10 mouse cellular contexts compared by ENCODE assay signal in genomic region chr9:63074803-63075202, GRCm38 (mm10).
DNase-seq lines count a peak whose midpoint lies in the region; ATAC-seq lines count a peak whose summit lies in the region.
"Had no signal": no experiment of that assay in that cellular context is flagged by ENCODE, and none has a peak within 500 bp of the region (broad histone marks: within the 10 kb centered on the region; RNA-seq: fewer than 3 reads in every experiment).

No protein-coding gene starts in this region.

- ATAC-seq in liver, embryonic 16.5 days (ENCODE audit: low read depth): peak; percentile 50; the same call in 1 of the 2 replicates
- no peak for ATAC-seq in liver, embryonic 11.5 days (replicated peaks; ENCODE audit: low FRiP score)
- ATAC-seq in hindbrain, embryonic 15.5 days (ENCODE audit: low FRiP score, low read depth): no peak
- ATAC-seq in stomach, embryonic 15.5 days (ENCODE audit: insufficient read depth, low FRiP score, low read depth): peak; percentile 68
- no peak for ATAC-seq in midbrain, embryonic 16.5 days

- H3K4me3 ChIP-seq in liver, embryonic 16.5 days (ENCODE audit: low read depth, low read length): no peak overlapping the region
- H3K4me3 ChIP-seq in liver, embryonic 11.5 days (ENCODE audit: low read depth, low read length): no peak overlapping the region
- no peak overlapping the region for H3K4me3 ChIP-seq in hindbrain, embryonic 15.5 days
- H3K4me3 ChIP-seq in stomach, embryonic 15.5 days (replicated peaks): no peak overlapping the region
- H3K4me3 ChIP-seq in midbrain, embryonic 16.5 days (ENCODE audit: low read depth, low read length): no peak overlapping the region
- H3K4me3 ChIP-seq: embryonic facial prominence, embryonic 13.5 days had no signal

- H3K9me3 ChIP-seq in liver, embryonic 16.5 days (replicated peaks; ENCODE audit: control insufficient read depth, low read length): no peaks in the 10 kb centered on the region
- H3K9me3 ChIP-seq in liver, embryonic 11.5 days (ENCODE audit: control insufficient read depth, low read length): no peaks in the 10 kb centered on the region; the same call in 1 of the 2 replicates
- no peaks in the 10 kb centered on the region for H3K9me3 ChIP-seq in hindbrain, embryonic 15.5 days
- H3K9me3 ChIP-seq in stomach, embryonic 15.5 days: no peaks in the 10 kb centered on the region
- H3K9me3 ChIP-seq in midbrain, embryonic 16.5 days (replicated peaks; ENCODE audit: control insufficient read depth, low read length, poor library complexity, severe bottlenecking): no peaks in the 10 kb centered on the region
- H3K9me3 ChIP-seq: embryonic facial prominence, embryonic 13.5 days had no signal

- H3K9ac ChIP-seq in liver, embryonic 16.5 days (ENCODE audit: low read depth, low read length): no peak overlapping the region
- no peak overlapping the region for H3K9ac ChIP-seq in liver, embryonic 11.5 days (ENCODE audit: low read depth, low read length)
- no peak overlapping the region for H3K9ac ChIP-seq in hindbrain, embryonic 15.5 days
- H3K9ac ChIP-seq in stomach, embryonic 15.5 days: no peak overlapping the region
- H3K9ac ChIP-seq in midbrain, embryonic 16.5 days (ENCODE audit: low read depth, low read length): no peak overlapping the region

- no peaks in the 10 kb centered on the region for H3K36me3 ChIP-seq in liver, embryonic 16.5 days (ENCODE audit: control insufficient read depth, insufficient read depth)
- H3K36me3 ChIP-seq in liver, embryonic 11.5 days (ENCODE audit: control insufficient read depth, insufficient read depth, low read length): no peaks in the 10 kb centered on the region
- no peaks in the 10 kb centered on the region for H3K36me3 ChIP-seq in hindbrain, embryonic 15.5 days
- H3K36me3 ChIP-seq in stomach, embryonic 15.5 days: no peaks in the 10 kb centered on the region
- no peaks in the 10 kb centered on the region for H3K36me3 ChIP-seq in midbrain, embryonic 16.5 days (ENCODE audit: control insufficient read depth, insufficient read depth, low read length)
- H3K36me3 ChIP-seq: embryonic facial prominence, embryonic 13.5 days had no signal

- H3K4me1 ChIP-seq in liver, embryonic 16.5 days (ENCODE audit: control insufficient read depth, low read depth, low read length): no peaks in the 10 kb centered on the region; the same call in 1 of the 2 replicates
- H3K4me1 ChIP-seq in liver, embryonic 11.5 days (replicated peaks; ENCODE audit: control insufficient read depth, insufficient read depth, low read length): peaks cover 15% of the 10 kb centered on the region
- H3K4me1 ChIP-seq in hindbrain, embryonic 15.5 days (replicated peaks): peaks cover 14% of the 10 kb centered on the region
- peaks cover 21% of the 10 kb centered on the region for H3K4me1 ChIP-seq in stomach, embryonic 15.5 days
- peaks cover 8% of the 10 kb centered on the region for H3K4me1 ChIP-seq in midbrain, embryonic 16.5 days (ENCODE audit: control insufficient read depth, insufficient read depth, low read length)

- H3K27ac ChIP-seq in liver, embryonic 16.5 days (ENCODE audit: low read length): no peak overlapping the region
- no peak overlapping the region for H3K27ac ChIP-seq in liver, embryonic 11.5 days (ENCODE audit: low read depth, low read length)
- H3K27ac ChIP-seq in hindbrain, embryonic 15.5 days (replicated peaks): peak overlapping the region; percentile 25; the same call in 1 of the 2 replicates
- 0 out of 2 replicates have a peak overlapping the region, but pooled peaks have one; percentile 11 for H3K27ac ChIP-seq in stomach, embryonic 15.5 days
- H3K27ac ChIP-seq in midbrain, embryonic 16.5 days (ENCODE audit: low read length): no peak overlapping the region
- H3K27ac ChIP-seq: embryonic facial prominence, embryonic 13.5 days had no signal

- H3K27me3 ChIP-seq in liver, embryonic 16.5 days (ENCODE audit: control insufficient read depth, insufficient read depth, low read depth, low read length): no peaks in the 10 kb centered on the region
- no peaks in the 10 kb centered on the region for H3K27me3 ChIP-seq in liver, embryonic 11.5 days (replicated peaks; ENCODE audit: control insufficient read depth, insufficient read depth, low read length)
- no peaks in the 10 kb centered on the region for H3K27me3 ChIP-seq in hindbrain, embryonic 15.5 days
- H3K27me3 ChIP-seq in stomach, embryonic 15.5 days (replicated peaks): no peaks in the 10 kb centered on the region
- no peaks in the 10 kb centered on the region for H3K27me3 ChIP-seq in midbrain, embryonic 16.5 days (ENCODE audit: control insufficient read depth, insufficient read depth, low read depth, low read length)
- H3K27me3 ChIP-seq: embryonic facial prominence, embryonic 13.5 days had no signal

- WGBS in liver, embryonic 16.5 days (ENCODE audit: insufficient replicate concordance): 42% methylated on average over 7 of the region's 7 CpGs
- WGBS in liver, embryonic 11.5 days: 47% methylated on average over 7 of the region's 7 CpGs
- 47% methylated on average over 7 of the region's 7 CpGs for WGBS in hindbrain, embryonic 15.5 days
- 37% methylated on average over 7 of the region's 7 CpGs for WGBS in stomach, embryonic 15.5 days
- WGBS in midbrain, embryonic 16.5 days: 35% methylated on average over 7 of the region's 7 CpGs

- no peak overlapping the region for H3K4me2 ChIP-seq in liver, embryonic 16.5 days (ENCODE audit: low read depth, low read length)
- H3K4me2 ChIP-seq in liver, embryonic 11.5 days: no peak overlapping the region
- no peak overlapping the region for H3K4me2 ChIP-seq in hindbrain, embryonic 15.5 days
- no peak overlapping the region for H3K4me2 ChIP-seq in stomach, embryonic 15.5 days
- no peak overlapping the region for H3K4me2 ChIP-seq in midbrain, embryonic 16.5 days (ENCODE audit: low read length)
- H3K4me2 ChIP-seq: embryonic facial prominence, embryonic 13.5 days had no signal

- DNase-seq in embryo, embryonic 10 days (ENCODE audit: low spot score): peak; percentile 47
- no peak for DNase-seq in embryo, embryonic 9.5 days (ENCODE audit: extremely low spot score)
- DNase-seq in liver, embryonic 11.5 days (ENCODE audit: low spot score): no peak
- no peak for DNase-seq in cerebellum, adult 9-10 months
- DNase-seq: gastrocnemius, postnatal 10 days had no signal

Comparison
In these comparisons a context has a peak if more than half of its experiments do, and no peak if none do; other contexts are left out.
1. ATAC-seq: peak in liver, embryonic 16.5 days (single experiment) and stomach, embryonic 15.5 days (single experiment); none in liver, embryonic 11.5 days (single experiment), hindbrain, embryonic 15.5 days (single experiment) and midbrain, embryonic 16.5 days (single experiment).
2. H3K27ac ChIP-seq: peak in hindbrain, embryonic 15.5 days (single experiment) and stomach, embryonic 15.5 days (single experiment); none in liver, embryonic 16.5 days (single experiment), liver, embryonic 11.5 days (single experiment) and midbrain, embryonic 16.5 days (single experiment).